Mouse (Mus musculus): ENCODE data around the gene Pld1.

Pld1 gene

DNA sequence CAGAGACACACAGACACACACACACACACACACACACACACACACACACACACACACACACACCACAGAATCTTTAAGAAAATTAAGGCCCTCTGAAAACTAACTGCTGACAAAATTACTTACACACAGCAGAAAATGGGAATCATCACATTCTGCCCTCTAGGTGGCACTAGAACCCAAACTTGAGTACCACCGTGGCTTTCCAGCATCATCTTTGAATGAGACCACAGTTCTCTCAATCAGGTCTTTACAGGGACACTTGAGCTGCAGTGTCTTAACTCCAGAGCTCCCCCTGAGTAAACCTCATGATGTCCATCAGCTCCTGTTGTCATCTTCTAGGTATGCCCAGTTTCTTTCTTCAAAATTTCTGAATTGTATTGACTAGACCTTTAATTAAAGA is 227.1 kb downstream of the Pld1 start:
- peak; percentile 12 for DNase-seq

DNA sequence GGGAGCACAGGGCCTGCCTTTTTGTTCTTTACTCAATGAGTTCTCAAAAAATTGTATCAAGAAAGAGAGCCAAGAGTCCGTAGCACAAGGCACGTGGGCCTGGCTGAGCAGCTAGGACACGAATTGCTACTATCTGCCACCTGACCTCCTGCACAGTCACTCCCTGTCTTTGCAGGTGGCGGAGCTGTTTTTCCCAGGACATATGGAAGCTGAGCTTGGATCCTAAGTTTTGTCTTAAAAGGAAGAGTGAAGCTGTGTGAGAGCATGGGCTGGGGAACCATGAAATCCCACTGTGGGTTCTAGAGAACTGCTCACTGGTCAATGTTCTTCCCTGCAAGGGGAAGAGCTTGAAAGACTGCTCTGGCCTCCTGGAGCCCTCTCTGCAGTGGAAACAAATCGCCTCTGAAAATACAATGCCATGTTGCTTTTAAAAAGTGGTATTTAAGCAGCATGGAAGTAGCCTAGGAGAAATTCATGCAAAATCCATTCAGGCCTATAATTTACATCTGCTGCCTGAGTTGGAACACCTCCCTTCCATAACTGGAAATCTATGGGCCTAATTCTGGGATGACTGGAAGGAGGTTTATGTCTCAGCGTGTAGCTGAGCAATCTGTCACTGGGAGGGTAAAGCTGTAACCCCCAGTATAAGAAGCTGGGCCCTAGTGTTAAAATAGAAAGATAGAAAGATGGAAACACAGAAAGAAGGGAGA is 229.5 kb downstream of the Pld1 start:
- DNase-seq, result no peak

DNA sequence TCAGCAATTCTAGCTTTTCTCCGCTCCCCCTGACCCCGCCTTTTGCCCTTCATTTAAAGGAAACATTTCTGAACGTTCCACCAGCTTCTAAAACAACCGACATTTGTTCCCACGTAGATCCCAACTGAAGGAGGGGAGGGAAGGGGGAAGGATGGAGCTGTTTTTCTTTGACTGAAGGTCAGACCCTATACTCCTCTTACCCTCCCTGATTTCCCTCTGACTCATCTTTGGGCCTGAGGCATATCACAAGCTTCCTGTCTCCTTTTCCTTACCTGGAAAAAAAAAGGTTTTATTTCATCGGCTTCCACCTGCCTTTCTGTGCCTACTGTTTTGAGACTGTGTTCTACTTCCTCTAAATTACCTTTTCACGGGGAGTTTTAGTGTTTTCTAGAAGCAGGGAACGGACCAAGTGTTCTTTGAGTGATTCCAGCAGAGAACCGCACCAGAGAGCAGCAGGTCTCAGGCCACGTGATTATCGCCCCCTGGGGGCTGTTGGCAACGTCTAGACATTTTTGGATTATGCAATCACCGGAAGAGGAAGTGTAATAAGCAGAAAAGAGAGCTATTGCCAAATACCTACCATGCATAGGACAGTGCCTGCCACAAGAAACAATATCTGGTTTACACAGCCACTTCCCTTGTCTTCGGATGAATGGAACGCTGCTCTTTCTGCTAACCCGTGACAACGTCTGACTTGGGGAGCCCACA is 232.6 kb downstream of the Pld1 start:
- peak; percentile 62 for DNase-seq

- no peak for DNase-seq
Measured at GRCm38 (mm10) chr3:28175997-28176967, 237.8 kb downstream of the Pld1 start.

DNA sequence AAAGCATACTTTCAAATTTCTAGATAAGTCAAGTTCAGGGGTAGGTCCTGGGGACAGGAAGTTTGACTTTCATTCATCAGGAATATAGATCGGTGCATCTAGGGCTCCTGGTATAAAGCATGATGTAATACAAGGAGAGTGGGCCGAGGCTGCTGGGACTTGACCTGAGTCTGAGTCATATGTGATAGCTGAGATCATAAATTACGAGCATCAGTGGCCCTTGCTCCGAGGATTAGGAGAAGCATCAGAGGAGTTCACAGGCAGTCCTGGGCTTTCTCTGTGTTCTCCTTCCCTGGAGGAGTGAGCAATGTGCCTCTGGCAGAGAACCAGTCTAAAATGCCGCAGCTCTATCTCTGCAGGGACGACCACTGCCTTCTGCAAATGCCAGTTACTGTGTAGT is 239.8 kb downstream of the Pld1 start:
- no peak for DNase-seq

All from kidney, adult 11 months (tissue).